Mouse (Mus musculus): ENCODE measurements at regions not wholly inside any gene's neighbourhood (a gene's known extent, or its start where the extent isn't known, plus 50 kb on each side); places are given as distances from the start of the nearest gene placed in this dataset.

- TF ChIP-seq EP300 (IDR thresholded peaks at IDR 0.05), result no peak
- TF ChIP-seq CTCF (IDR thresholded peaks at IDR 0.05), result no peak
Measured at GRCm38 (mm10) chr14:100350021-100350790, 65.7 kb upstream of the Klf12 start.

All from lung, postnatal 0 days (tissue).